Mouse (Mus musculus) layer of hippocampus, postnatal 10 days (tissue): ENCODE results near the gene Ephb3. TPM values are rescaled to one million over a fixed set of nuclear protein-coding genes. Genes with fewer than 3 reads are reported as not detected.
A peak's percentile ranks its signal among the peaks of the same experiment; 100 is the strongest.

Experiments
- DNase-seq, 2 experiments: peaks; one replicate each; pipeline ENCODE4 v3.0.0; 2021; ENCODE audit warnings: low spot score in 2 of 2
- microRNA-seq, 2 experiments: library from miRNA; unstranded; fragments of <30 nt; microRNA quantifications; one replicate each; pipeline ENCODE4 v1.2.0; 2021
- total RNA-seq, 2 experiments: library from RNA; stranded (reverse); gene quantifications; 2 replicates each; pipeline ENCODE4 v1.2.3; 2021

Gene Ephb3
- total RNA-seq, 2 experiments from 2014 or later = 22.3 to 28.3 TPM

DNA sequence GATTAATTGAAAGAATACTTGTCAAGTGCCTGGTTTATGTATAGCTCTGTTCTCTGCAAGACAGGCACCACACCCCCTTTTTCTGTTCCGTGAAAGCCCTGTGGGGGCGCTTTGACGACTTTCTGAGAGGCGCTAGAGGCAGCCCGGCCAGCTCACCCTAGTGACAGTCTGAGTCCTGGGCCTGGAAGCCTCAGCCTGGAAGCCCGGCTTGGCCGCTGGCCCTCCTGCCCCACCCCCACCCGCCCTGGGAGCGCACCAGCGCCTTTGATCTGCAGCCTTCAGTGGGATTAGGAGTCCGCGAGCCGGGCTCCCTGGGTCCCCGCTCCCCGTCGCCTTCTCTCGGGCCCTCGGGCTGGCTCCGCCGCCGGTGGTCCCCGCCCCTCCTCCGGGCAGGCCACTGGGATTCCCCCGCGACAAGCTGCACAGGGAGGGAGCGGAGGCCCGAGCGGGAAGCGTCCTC lies 41.4 kb downstream of the Ephb3 start:
- DNase-seq = peak; percentile 83 to 88

DNA sequence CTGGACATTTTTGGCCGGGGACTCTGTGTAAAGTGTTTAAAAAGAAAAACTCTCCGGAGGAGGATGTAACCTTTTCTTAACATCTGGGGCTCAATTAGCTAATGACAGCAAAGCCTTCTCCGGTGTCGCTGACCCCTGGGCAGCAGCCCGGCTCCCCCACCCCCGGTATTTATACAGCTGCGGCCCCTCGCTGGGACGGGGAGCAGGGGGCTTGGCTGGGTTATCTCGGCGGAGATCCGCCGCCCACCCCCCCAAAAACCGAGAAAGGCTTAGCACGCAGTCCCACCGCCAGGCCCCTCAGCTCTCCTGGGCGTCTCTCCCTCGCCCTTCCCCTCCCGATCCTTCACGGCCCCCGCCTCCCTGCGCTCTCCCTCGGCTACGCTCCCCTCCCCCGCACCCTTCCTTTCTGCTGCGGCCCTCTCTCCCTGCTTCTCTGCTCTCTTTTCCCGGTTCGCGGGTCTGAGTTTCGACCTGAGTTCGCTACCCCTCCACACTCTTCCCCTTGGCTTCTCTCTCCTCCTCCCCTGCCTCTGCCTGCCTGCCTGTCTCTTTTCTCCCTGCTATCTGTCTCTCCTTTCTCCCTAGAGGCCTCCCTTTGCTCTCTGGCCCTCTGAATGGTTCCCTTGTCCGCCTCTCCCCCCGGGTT lies 42.0 kb downstream of the Ephb3 start:
- peak; percentile 40 to 47 for DNase-seq

- no peak for DNase-seq
Observed at GRCm38 (mm10) chr16:21247037-21247432, 42.5 kb downstream of the Ephb3 start.

DNA sequence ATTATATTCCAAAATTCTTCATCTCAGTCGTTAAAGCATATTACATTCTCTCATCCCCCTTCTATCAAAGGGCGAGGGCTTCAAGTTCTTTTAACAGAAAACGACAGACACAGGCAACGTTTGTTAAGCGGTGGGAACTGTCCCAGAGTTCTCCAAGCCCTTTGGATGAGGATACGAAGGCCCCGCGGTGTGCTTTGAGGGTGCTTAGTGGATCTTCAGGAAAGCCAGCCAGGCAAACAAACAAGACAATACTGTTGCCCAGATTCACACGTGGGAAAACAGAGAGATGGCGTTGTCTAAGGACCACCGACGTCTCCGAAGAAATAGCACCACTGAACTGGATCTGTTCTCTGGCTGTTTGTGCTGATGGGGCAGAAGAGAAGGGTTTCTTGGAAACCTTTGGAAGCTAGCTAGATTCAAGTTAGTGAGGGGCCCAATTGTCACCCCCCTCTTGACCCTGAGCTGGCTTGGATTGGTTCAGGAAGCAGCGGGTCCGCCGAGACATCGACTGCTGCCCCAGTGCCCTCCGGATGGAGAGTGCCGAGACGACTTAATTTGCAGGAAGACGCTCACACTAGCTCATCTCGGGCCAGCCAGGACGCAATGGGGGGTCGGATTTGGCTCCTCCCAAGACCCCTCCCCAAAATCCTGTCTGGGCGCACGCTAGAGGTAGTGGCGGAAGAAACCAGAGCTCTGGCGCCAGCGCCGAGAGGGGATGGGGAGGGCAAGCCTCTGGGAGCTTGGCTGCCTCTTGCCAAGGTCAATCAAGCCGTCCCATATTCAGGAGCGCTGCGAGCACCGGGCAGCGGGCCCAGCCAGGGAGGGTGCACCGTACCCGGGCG lies 43.5 kb downstream of the Ephb3 start:
- peak; percentile 51 to 73 for DNase-seq

DNA sequence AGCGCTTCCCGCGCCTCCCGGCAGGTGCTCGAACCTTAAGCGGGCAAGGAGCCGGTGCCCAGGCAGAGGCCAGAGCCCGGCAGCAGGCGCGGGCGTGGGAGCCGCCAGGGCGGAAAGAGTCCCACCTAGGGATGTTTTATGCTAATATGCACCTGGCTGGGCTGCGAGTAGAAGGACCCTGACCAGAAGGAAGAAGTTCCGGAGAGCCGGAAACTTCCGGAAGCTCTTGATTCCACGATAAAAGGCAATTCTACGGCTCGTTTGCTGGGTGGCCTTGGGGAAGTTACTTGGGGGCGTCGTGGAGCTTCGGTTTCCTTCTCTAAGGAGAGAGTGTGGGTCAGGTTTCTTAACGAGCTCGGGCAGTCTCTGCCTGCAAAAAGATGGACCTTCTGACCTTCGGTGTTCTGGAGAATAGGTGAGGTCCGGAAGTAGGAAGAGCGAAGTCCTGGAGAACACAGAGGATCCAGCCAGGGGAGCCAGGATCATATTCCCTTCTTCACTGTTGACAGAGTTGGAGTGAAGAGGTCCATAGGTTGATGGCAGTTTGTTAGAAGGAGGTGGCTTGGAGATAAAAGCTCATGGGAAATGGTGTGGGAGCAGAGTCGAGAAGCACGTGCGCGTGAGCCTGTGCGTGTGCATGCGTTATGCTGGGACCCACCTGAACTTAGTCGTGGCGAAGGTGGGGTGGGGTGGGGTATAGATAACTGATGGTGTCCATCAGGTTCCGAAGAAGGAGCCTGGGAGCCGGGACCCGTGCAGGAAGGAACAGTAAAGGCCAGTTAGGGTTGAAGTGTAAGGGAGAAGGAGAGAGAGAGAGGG lies 44.4 kb downstream of the Ephb3 start:
- DNase-seq = no peak

GRCm38 (mm10) chr16:21252401-21252955 lies 47.9 kb downstream of the Ephb3 start:
- no peak for DNase-seq

DNA sequence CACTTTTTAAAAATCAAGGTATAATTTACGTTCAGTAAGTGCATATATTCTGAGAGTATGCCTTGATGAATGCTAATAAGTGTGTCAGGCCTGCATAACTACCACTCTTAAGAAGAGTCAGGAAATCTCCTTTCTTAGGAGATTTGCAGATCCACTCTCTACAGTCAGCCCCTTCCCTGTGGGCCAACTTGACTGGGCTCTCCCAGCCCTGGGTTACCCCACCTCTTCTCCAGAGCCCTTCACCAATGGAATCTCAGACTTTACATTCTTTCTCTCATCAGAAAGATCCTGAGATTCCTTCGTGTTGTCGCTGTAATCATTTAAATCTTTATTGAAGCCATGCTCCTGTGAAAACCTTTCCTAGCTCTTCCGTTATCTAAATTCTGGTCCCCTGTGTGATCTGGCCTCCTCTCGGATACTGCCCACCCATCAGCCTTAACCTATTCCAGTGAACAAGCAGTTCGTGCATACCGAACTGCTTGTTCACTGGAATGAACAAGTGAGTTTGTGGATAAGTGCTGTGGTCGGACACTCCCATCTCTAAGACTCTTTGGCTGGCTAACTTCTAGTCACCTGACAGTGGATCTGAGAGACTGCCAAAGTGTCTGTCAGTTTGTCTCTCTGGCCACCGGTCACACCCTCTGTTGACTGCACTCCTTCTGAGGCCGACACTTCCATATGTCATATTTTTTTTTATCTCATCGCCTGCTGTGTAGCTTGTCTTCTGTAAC lies 51.2 kb downstream of the Ephb3 start:
- DNase-seq = no peak

DNA sequence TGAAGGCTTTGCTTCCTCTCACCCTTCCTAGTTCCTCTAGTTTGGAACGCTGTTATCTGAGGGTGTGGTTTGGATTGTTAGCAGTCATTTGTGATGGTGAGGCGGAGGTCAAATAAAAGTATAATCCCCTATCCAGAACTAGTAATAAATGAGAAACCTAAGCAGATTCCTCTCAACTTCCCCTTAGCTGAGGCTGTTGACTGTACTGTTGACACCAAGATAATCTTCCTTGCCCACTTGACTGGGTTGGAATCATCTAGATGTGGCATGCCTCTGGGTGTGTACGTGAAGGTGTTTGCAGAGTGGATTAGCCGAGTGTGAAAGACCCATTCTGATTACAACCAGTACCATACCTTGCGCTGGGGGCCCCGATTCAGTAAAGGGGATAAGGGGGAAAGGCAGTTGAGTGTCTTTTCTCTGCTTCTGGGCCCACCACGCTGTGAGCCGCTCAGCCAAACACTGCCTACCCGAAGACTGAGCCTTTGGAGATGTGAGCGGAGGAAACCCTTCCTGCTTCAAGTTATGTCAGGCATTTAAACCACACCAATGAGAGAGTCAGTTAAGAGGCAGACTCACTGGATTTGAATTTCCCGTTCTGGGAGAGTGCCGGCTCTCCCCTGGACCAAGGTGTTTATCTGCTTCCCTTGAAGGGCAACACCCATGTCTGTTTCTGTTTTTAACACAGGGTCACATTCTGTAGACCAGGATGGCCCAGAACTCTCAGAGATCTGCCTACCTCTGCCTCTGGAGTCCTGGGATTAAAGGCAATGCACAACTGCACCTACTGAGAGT lies 52.2 kb downstream of the Ephb3 start:
- DNase-seq = no peak

- no peak for DNase-seq
Observed at GRCm38 (mm10) chr16:21265417-21265816, 60.9 kb downstream of the Ephb3 start.

DNA sequence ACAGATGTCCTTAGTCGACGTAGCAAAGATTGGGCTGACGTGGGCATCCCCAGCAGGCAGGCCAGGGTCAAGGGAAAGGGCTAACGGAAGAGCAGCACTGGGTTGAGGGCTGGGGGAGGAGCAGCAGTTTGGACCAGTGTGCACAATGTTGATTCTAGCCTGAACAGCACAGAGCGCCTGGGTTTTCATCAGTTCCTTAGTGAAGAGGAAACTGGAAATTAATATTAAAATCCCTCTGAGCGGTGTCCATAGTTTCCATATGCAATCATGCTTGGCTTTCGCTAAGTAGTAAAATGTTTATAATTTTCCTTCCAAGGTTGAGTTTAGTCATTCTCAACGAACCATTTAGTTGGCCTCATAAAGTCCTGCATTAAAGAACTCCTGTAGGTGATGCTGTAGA lies 65.2 kb downstream of the Ephb3 start:
- no peak for DNase-seq

DNA sequence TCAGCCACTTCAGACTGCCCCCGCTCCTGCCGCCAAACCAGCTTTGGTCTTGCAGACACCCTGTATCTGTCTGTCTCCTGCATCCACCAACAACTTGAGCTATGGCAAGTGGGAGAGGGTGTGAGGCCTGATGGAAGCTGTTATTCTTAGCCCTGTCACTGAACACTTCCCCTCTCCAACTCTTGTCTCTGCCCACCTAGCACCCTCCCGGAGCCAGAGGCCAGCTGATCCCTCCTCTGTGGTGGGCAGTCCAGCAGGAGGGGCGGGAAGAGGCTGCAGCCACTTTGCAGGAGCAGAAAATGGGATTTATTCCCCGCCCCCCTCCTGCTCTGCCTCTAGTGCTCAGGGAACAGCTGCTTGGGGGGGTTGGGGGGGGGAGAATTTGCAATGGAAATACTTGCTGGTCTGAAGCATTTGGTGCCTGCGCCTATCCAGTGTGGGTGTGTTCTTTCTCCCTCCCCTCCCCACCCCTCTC lies 67.3 kb downstream of the Ephb3 start:
- no peak for DNase-seq

GRCm38 (mm10) chr16:21272748-21273147 lies 68.2 kb downstream of the Ephb3 start:
- no peak for DNase-seq

Small RNA genes lying within 50 kb of the gene (microRNA-seq; reads per million reads assigned to microRNA genes)
- 0 reads per million in 2 experiments for gene Mir7680

Other genes starting within 250 kb of the Ephb3 start
- gene Teddm3, start 50.8 kb upstream of the Ephb3 start, total RNA-seq = under 1 TPM; 0.85 TPM
- 10 to 100 TPM; 48.3 to 51.5 TPM for gene Vps8, start 218.4 kb downstream of the Ephb3 start, total RNA-seq